Mouse (Mus musculus): Measurements from ENCODE around the gene Fbxl2. TPM values are rescaled to one million over a fixed set of nuclear protein-coding genes. Genes with fewer than 3 reads are reported as not detected.

The Fbxl2 gene
- polyA plus RNA-seq, 1 experiment from 2014 or later = 1.8 TPM

GRCm38 (mm10) chr9:113928591-113928990 lies 117.4 kb downstream of the Fbxl2 start:
- Histone ChIP-seq H3K4me1 (ENCODE audit: control insufficient read depth, insufficient read depth, low read length) (peaks cover 15% of the 10 kb centered on the region), H3K36me3 (ENCODE audit: control insufficient read depth, insufficient read depth) (no peaks in the 10 kb centered on the region), H3K9me3 (replicated peaks; ENCODE audit: control insufficient read depth, low read length) (no peaks in the 10 kb centered on the region), H3K27me3 (ENCODE audit: control insufficient read depth, insufficient read depth, low read length) (no peaks in the 10 kb centered on the region), H3K4me3 (ENCODE audit: low read length) (no peak overlapping the region), H3K9ac (ENCODE audit: low read length) (no peak overlapping the region), H3K4me2 (ENCODE audit: low read depth, low read length) (no peak overlapping the region), H3K27ac (ENCODE audit: low read length) (no peak overlapping the region)
- no peak for ATAC-seq (replicated peaks; ENCODE audit: extremely low read depth, insufficient read depth, low FRiP score)
- WGBS = 77% methylated on average over 4 of the region's 4 CpGs

GRCm38 (mm10) chr9:113924883-113925282 lies 121.1 kb downstream of the Fbxl2 start:
- Histone ChIP-seq H3K4me2 (ENCODE audit: low read depth, low read length) (no peak overlapping the region), H3K4me3 (ENCODE audit: low read length) (no peak overlapping the region), H3K9ac (ENCODE audit: low read length) (no peak overlapping the region), H3K27ac (ENCODE audit: low read length) (no peak overlapping the region), H3K36me3 (ENCODE audit: control insufficient read depth, insufficient read depth) (peaks cover 13% of the 10 kb centered on the region), H3K4me1 (ENCODE audit: control insufficient read depth, insufficient read depth, low read length) (no peaks in the 10 kb centered on the region), H3K27me3 (ENCODE audit: control insufficient read depth, insufficient read depth, low read length) (no peaks in the 10 kb centered on the region), H3K9me3 (replicated peaks; ENCODE audit: control insufficient read depth, low read length) (no peaks in the 10 kb centered on the region)
- 90% methylated on average over 5 of the region's 5 CpGs for WGBS
- no peak for ATAC-seq (replicated peaks; ENCODE audit: extremely low read depth, insufficient read depth, low FRiP score)

GRCm38 (mm10) chr9:113922677-113923076 lies 123.3 kb downstream of the Fbxl2 start:
- no peak overlapping the region for H3K9ac ChIP-seq (ENCODE audit: low read length)
- no peaks in the 10 kb centered on the region for H3K9me3 ChIP-seq (replicated peaks; ENCODE audit: control insufficient read depth, low read length)
- H3K27me3 ChIP-seq (ENCODE audit: control insufficient read depth, insufficient read depth, low read length) = no peaks in the 10 kb centered on the region
- no peaks in the 10 kb centered on the region for H3K4me1 ChIP-seq (ENCODE audit: control insufficient read depth, insufficient read depth, low read length)
- ATAC-seq (replicated peaks; ENCODE audit: extremely low read depth, insufficient read depth, low FRiP score) = no peak
- H3K4me3 ChIP-seq (ENCODE audit: low read length) = no peak overlapping the region
- 90% methylated on average over 5 of the region's 5 CpGs for WGBS
- H3K36me3 ChIP-seq (ENCODE audit: control insufficient read depth, insufficient read depth) = peaks cover 17% of the 10 kb centered on the region
- H3K27ac ChIP-seq (ENCODE audit: low read length) = no peak overlapping the region
- no peak overlapping the region for H3K4me2 ChIP-seq (ENCODE audit: low read depth, low read length)

GRCm38 (mm10) chr9:113915789-113916188 lies 130.2 kb downstream of the Fbxl2 start:
- no peak overlapping the region for H3K4me2 ChIP-seq (ENCODE audit: low read depth, low read length)
- no peak overlapping the region for H3K27ac ChIP-seq (ENCODE audit: low read length)
- no peaks in the 10 kb centered on the region for H3K4me1 ChIP-seq (ENCODE audit: control insufficient read depth, insufficient read depth, low read length)
- WGBS = 90% methylated on average over 5 of the region's 5 CpGs
- ATAC-seq (replicated peaks; ENCODE audit: extremely low read depth, insufficient read depth, low FRiP score) = no peak
- H3K36me3 ChIP-seq (ENCODE audit: control insufficient read depth, insufficient read depth) = peaks cover 33% of the 10 kb centered on the region
- no peaks in the 10 kb centered on the region for H3K27me3 ChIP-seq (ENCODE audit: control insufficient read depth, insufficient read depth, low read length)
- H3K4me3 ChIP-seq (ENCODE audit: low read length) = no peak overlapping the region
- no peaks in the 10 kb centered on the region for H3K9me3 ChIP-seq (replicated peaks; ENCODE audit: control insufficient read depth, low read length)
- no peak overlapping the region for H3K9ac ChIP-seq (ENCODE audit: low read length)

Other genes with a start within 250 kb of the Fbxl2 start
- gene Ubp1, start 115.3 kb downstream of the Fbxl2 start, polyA plus RNA-seq (2015; fragmentation: Nextera tagmentation; extraction: Ambion mirVana) = 20.4 and 21.7 TPM in 2 replicates
- 0.74 and 0.95 TPM in 2 replicates for gene Susd5, start 10.9 kb upstream of the Fbxl2 start, polyA plus RNA-seq (2015; fragmentation: Nextera tagmentation; extraction: Ambion mirVana)

Measured in heart, embryonic 16.5 days (tissue).